Mouse (Mus musculus) embryonic fibroblast, embryonic 13.5 days (primary cell): Measurements from ENCODE around the gene Zfp36l1.

Source experiments
- CTCF ChIP-seq: IDR thresholded peaks from 2 replicates; pipeline ENCODE4 v1.5.1; 2011; ENCODE audit warnings: mild to moderate bottlenecking, control low read depth, low read length, moderate library complexity, borderline replicate concordance; ENCODE audit not compliant: insufficient read depth
- POLR2A ChIP-seq: IDR thresholded peaks from 2 replicates; pipeline ENCODE4 v1.6.1; 2011; ENCODE audit warnings: low read depth, mild to moderate bottlenecking, control low read depth, low read length, moderate library complexity

DNA sequence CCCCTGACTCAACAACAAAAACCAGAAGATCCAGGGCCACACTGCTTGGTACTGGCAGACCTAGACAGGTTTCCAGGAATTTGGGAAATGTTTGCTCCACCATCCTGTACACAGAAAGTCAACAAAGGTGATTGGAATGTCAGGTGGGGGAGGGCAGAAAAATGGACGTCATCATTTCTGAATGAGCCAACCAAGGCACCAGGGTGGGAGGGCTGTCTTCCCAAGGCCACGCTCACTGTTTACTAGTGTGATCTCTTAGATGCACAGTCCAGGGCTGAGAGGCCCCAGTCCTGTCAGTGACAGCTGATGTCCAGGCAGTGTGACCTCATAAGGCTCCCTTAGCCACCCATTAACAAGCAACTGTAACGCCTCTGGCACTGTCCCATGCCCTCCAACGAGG is 32.9 kb downstream of the Zfp36l1 start:
- TF ChIP-seq CTCF = no peak
- TF ChIP-seq POLR2A = no peak
